14 mouse cellular contexts compared by ENCODE assay signal in genomic region chr12:25083260-25084178, GRCm38 (mm10). TPM values are rescaled to one million over a fixed set of nuclear protein-coding genes. Genes with fewer than 3 reads are reported as not detected.
DNase-seq lines count a peak whose midpoint lies in the region; ATAC-seq and TF ChIP-seq lines count a peak whose summit lies in the region.
"Had no signal": no experiment of that assay in that cellular context is flagged by ENCODE, and none has a peak within 500 bp of the region (broad histone marks: within the 10 kb centered on the region; RNA-seq: fewer than 3 reads in every experiment).

No protein-coding gene starts in this region.

- no peak overlapping the region for H3K27ac ChIP-seq in heart, embryonic 13.5 days (replicated peaks)
- no peak overlapping the region for H3K27ac ChIP-seq in midbrain, embryonic 12.5 days (replicated peaks)
- no peak overlapping the region for H3K27ac ChIP-seq in midbrain, embryonic 13.5 days
- no peak overlapping the region for H3K27ac ChIP-seq in hindbrain, embryonic 12.5 days
- H3K27ac ChIP-seq in neural tube, embryonic 15.5 days (replicated peaks) = no peak overlapping the region
- no peak overlapping the region for H3K27ac ChIP-seq in layer of hippocampus, adult 2 months
- H3K27ac ChIP-seq: liver, embryonic 13.5 days had no signal

- WGBS in heart, embryonic 13.5 days = 30% methylated on average over 26 of the region's 26 CpGs
- WGBS in midbrain, embryonic 12.5 days = 48% methylated on average over 26 of the region's 26 CpGs
- 43% methylated on average over 26 of the region's 26 CpGs for WGBS in midbrain, embryonic 13.5 days
- 48% methylated on average over 26 of the region's 26 CpGs for WGBS in hindbrain, embryonic 12.5 days
- WGBS in neural tube, embryonic 15.5 days = 40% methylated on average over 26 of the region's 26 CpGs

- no peaks in the 10 kb centered on the region for H3K36me3 ChIP-seq in heart, embryonic 13.5 days
- H3K36me3 ChIP-seq in midbrain, embryonic 12.5 days = no peaks in the 10 kb centered on the region
- no peaks in the 10 kb centered on the region for H3K36me3 ChIP-seq in midbrain, embryonic 13.5 days
- H3K36me3 ChIP-seq in hindbrain, embryonic 12.5 days = no peaks in the 10 kb centered on the region
- H3K36me3 ChIP-seq in neural tube, embryonic 15.5 days = no peaks in the 10 kb centered on the region
- H3K36me3 ChIP-seq: liver, embryonic 13.5 days had no signal

- H3K4me2 ChIP-seq in heart, embryonic 13.5 days = peak overlapping the region; percentile 47
- peak overlapping the region; percentile 32 for H3K4me2 ChIP-seq in midbrain, embryonic 12.5 days (replicated peaks)
- H3K4me2 ChIP-seq in midbrain, embryonic 13.5 days (replicated peaks) = no peak overlapping the region
- H3K4me2 ChIP-seq in hindbrain, embryonic 12.5 days (replicated peaks) = 0 out of 2 replicates have a peak overlapping the region, but pooled peaks have one; percentile 17
- H3K4me2 ChIP-seq in neural tube, embryonic 15.5 days = peak overlapping the region; percentile 9; the same call in 1 of the 2 replicates
- H3K4me2 ChIP-seq: liver, embryonic 13.5 days had no signal

- no peaks in the 10 kb centered on the region for H3K27me3 ChIP-seq in heart, embryonic 13.5 days (replicated peaks)
- H3K27me3 ChIP-seq in midbrain, embryonic 12.5 days = no peaks in the 10 kb centered on the region
- 0 out of 2 replicates have a peak, but pooled peaks cover 2% of the 10 kb centered on the region for H3K27me3 ChIP-seq in midbrain, embryonic 13.5 days
- no peaks in the 10 kb centered on the region for H3K27me3 ChIP-seq in hindbrain, embryonic 12.5 days
- H3K27me3 ChIP-seq in neural tube, embryonic 15.5 days (replicated peaks) = no peaks in the 10 kb centered on the region

- no peak overlapping the region for H3K9ac ChIP-seq in heart, embryonic 13.5 days
- no peak overlapping the region for H3K9ac ChIP-seq in midbrain, embryonic 12.5 days (replicated peaks)
- H3K9ac ChIP-seq in midbrain, embryonic 13.5 days (replicated peaks) = no peak overlapping the region
- H3K9ac ChIP-seq in hindbrain, embryonic 12.5 days = no peak overlapping the region
- no peak overlapping the region for H3K9ac ChIP-seq in neural tube, embryonic 15.5 days (replicated peaks)
- H3K9ac ChIP-seq: liver, embryonic 13.5 days had no signal

- no peaks in the 10 kb centered on the region for H3K9me3 ChIP-seq in heart, embryonic 13.5 days
- no peaks in the 10 kb centered on the region for H3K9me3 ChIP-seq in midbrain, embryonic 12.5 days
- H3K9me3 ChIP-seq in midbrain, embryonic 13.5 days = no peaks in the 10 kb centered on the region
- H3K9me3 ChIP-seq in hindbrain, embryonic 12.5 days (replicated peaks) = no peaks in the 10 kb centered on the region
- H3K9me3 ChIP-seq in neural tube, embryonic 15.5 days (replicated peaks) = no peaks in the 10 kb centered on the region
- H3K9me3 ChIP-seq: liver, embryonic 13.5 days had no signal

- ATAC-seq in heart, embryonic 13.5 days (ENCODE audit: extremely low read depth, insufficient number of reproducible peaks, low FRiP score, low TSS enrichment) = no peak
- 0 out of 2 replicates have a peak, but pooled peaks have one; percentile 30 for ATAC-seq in midbrain, embryonic 12.5 days (ENCODE audit: low FRiP score, low read depth)
- ATAC-seq in midbrain, embryonic 13.5 days = no peak
- ATAC-seq in hindbrain, embryonic 12.5 days (ENCODE audit: low FRiP score) = no peak
- ATAC-seq in neural tube, embryonic 15.5 days (ENCODE audit: low FRiP score) = no peak; the same call in 1 of the 2 replicates

- peak overlapping the region; percentile 11; the same call in 1 of the 2 replicates for H3K4me3 ChIP-seq in heart, embryonic 13.5 days
- H3K4me3 ChIP-seq in midbrain, embryonic 12.5 days = no peak overlapping the region
- H3K4me3 ChIP-seq in midbrain, embryonic 13.5 days (replicated peaks) = no peak overlapping the region
- H3K4me3 ChIP-seq in hindbrain, embryonic 12.5 days = no peak overlapping the region
- no peak overlapping the region for H3K4me3 ChIP-seq in neural tube, embryonic 15.5 days (replicated peaks)
- H3K4me3 ChIP-seq in layer of hippocampus, adult 2 months = no peak overlapping the region
- H3K4me3 ChIP-seq: liver, embryonic 13.5 days had no signal

- H3K4me1 ChIP-seq in heart, embryonic 13.5 days = peaks cover 23% of the 10 kb centered on the region
- H3K4me1 ChIP-seq in midbrain, embryonic 12.5 days = peaks cover 4% of the 10 kb centered on the region; the same call in 1 of the 2 replicates
- H3K4me1 ChIP-seq in midbrain, embryonic 13.5 days (replicated peaks) = no peaks in the 10 kb centered on the region; the same call in 1 of the 2 replicates
- no peaks in the 10 kb centered on the region; the same call in 1 of the 2 replicates for H3K4me1 ChIP-seq in hindbrain, embryonic 12.5 days
- H3K4me1 ChIP-seq in neural tube, embryonic 15.5 days = peaks cover 6% of the 10 kb centered on the region; the same call in 1 of the 2 replicates

- DNase-seq in heart, adult 8-10 months (ENCODE audit: low spot score) = no peak
- DNase-seq in layer of hippocampus, adult 2 months (ENCODE audit: low spot score in 2 of 2) = no peak
- DNase-seq in layer of hippocampus, postnatal 36 days = no peak
- DNase-seq: adrenal gland, postnatal 25 days; cerebellum, adult 9-11 months; kidney, adult 11 months; liver, embryonic 13.5 days; right cerebral cortex, postnatal 14 days; thymus, postnatal 4 days had no signal

- no peak for TF ChIP-seq CTCF in layer of hippocampus, adult 2 months (conservative IDR thresholded peaks at IDR 0.05)

RNA-seq across cellular contexts. Expression of gene Id2, which starts 13.4 kb away (rescaled TPM):
- 255 and 280 TPM in 2 replicates for polyA plus RNA-seq in heart, embryonic 13.5 days (2015; fragmentation: Nextera tagmentation; extraction: Ambion mirVana)
- 10 to 100 TPM; 12.0 to 15.8 (median 13.6) TPM for total RNA-seq in heart, adult 8-10 months (2022)
- polyA plus RNA-seq in midbrain, embryonic 12.5 days (2016; fragmentation: Nextera tagmentation; extraction: Ambion mirVana) = 249 and 276 TPM in 2 replicates
- 161 and 178 TPM in 2 replicates for polyA plus RNA-seq in midbrain, embryonic 13.5 days (2015; fragmentation: Nextera tagmentation; extraction: Ambion mirVana)
- polyA plus RNA-seq in hindbrain, embryonic 12.5 days (2016; fragmentation: Nextera tagmentation; extraction: Ambion mirVana) = 321 and 332 TPM in 2 replicates
- polyA plus RNA-seq in neural tube, embryonic 15.5 days (2015; fragmentation: Nextera tagmentation; extraction: Ambion mirVana) = 252 and 258 TPM in 2 replicates
- 10 to 100 TPM; 97.6 to 98.3 TPM for total RNA-seq in layer of hippocampus, adult 2 months (2021)
- 100 to 1,000 TPM in 1 of 2 experiments, 10 to 100 TPM in 1; 94.5 to 109 TPM for total RNA-seq in layer of hippocampus, postnatal 36 days (2021)
